Mouse (Mus musculus): ENCODE measurements at regions not wholly inside any gene's neighbourhood (a gene's known extent, or its start where the extent isn't known, plus 50 kb on each side); places are given as distances from the start of the nearest gene placed in this dataset.

GRCm38 (mm10) chr15:72101730-72102129 is 1732.6 kb upstream of the Gm6569 start:
- DNase-seq, result no peak

DNA sequence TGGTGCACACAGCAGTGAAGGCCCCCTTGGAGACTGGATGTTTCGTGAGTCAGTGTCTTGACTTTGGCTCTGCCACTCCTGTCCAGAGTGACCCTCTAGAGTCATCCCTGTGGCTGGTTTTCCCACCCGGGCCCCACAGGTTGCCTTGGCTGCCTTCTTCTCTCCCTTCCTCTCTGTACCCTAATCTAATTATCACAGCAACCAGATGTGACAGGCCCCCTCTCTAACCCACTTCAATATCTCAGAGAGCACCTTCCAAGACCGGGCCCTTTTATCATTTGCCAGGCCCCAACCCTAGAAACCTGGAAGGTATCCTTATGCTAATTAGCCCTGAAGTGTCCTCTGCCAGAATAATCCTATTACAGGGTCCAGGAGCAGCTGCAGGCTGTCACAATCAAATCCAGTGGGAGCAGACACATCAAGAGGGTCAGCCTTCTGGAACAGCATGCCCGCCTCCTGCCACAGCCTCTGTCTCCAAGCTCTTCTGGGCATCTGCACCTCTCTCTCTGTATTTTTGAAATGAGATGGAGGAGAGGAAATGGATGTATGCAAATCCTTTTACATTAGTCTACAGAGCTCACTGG is 1728.4 kb upstream of the Gm6569 start:
- no peak for DNase-seq

DNA sequence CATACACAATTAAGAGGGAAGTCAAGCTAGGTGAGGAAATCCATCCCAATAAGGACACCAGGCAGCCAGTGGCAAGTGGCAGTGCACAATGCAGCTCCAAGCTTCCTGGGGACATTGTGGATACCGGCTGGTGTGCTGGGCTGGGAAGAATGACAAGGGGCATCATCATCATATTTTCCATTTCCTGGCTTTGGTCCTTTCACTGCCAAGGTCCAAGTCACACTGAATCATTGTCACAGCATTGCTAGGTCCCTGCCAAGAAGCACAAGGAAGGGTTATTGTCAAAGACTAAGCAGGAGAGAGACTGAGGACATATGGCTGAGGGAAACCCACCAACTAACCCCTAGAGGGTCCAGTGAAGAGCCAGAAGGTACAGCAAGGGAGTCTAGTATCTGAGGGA is 1723.8 kb upstream of the Gm6569 start:
- DNase-seq, result no peak

DNA sequence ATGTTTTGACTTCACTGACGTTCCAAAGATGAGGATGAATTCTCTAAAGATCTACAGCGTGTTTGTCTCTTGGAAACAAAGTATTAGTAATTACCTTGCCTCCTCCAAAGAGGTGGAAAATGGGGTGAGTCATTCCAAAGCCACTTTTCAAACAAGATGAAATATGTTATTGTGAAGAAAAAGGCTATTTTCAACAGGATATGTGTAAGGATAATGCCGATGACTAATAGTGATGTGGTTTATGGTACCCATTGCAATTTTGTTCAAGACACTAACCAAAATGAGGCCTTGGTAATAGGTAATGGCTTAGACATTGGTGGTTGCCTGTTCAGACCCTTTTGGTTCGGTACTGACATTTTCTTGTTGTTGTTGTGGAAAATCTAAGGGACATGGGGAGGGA is 1717.6 kb upstream of the Gm6569 start:
- no peak for DNase-seq

DNA sequence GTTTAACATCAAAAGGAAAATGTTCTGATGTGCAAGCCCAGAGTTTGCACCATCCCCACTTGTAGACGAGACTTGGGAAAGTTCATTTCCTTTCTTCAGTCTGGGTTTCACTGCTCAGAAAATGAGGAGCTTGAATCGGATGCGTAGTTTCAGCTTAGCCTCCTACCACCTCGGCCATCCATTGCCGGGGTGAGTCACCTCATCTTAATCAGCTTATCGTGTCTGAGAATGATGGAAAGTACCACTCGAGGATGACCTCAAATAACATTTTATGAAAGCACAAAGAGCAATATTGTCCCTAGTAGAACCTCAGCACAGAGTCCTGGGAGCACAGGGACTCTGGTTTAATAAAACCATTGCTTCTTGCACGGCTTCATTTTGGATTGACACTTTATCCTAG is 1700.1 kb upstream of the Gm6569 start:
- no peak for DNase-seq

GRCm38 (mm10) chr15:72135992-72136617 is 1698.3 kb upstream of the Gm6569 start:
- DNase-seq, result no peak

GRCm38 (mm10) chr15:72140122-72140521 is 1694.2 kb upstream of the Gm6569 start:
- no peak for DNase-seq

- DNase-seq, result no peak
Observed at GRCm38 (mm10) chr15:72150581-72150980, 1683.8 kb upstream of the Gm6569 start.

GRCm38 (mm10) chr15:72158505-72158904 is 1675.9 kb upstream of the Gm6569 start:
- DNase-seq, result no peak

- DNase-seq, result no peak
Observed at GRCm38 (mm10) chr15:72200861-72201260, 1633.5 kb upstream of the Gm6569 start.

- DNase-seq, result no peak
Observed at GRCm38 (mm10) chr15:72201791-72202190, 1632.6 kb upstream of the Gm6569 start.

DNA sequence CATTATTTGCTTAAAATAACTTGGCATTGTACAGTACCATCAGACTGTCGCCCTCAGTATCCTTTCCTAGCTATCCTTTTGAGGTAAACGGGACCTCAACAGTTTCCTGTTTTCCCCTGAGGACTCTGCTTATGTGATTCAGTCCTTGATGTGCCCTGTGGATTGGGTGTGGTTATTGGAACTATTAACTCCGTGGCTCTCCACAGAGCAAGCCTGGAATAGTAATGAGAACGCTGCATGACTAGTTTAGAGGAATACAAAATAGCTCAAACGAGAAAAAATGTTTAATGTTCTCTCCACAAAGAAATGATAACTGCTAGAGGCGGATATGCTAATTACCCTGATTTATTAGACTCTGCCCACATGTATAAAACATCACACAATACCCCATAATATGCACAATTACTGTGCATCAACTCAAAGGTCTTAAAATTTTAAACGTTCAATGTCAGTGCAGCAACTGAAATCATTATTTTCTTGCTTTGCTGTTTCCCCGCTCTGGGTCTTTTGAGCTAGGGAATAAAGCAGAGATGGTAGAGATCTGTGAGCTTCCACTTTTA is 1629.0 kb upstream of the Gm6569 start:
- no peak for DNase-seq

- DNase-seq, result peak in 1 of 2 experiments; percentile 37
Observed at GRCm38 (mm10) chr15:72205950-72206349, 1628.4 kb upstream of the Gm6569 start.

DNA sequence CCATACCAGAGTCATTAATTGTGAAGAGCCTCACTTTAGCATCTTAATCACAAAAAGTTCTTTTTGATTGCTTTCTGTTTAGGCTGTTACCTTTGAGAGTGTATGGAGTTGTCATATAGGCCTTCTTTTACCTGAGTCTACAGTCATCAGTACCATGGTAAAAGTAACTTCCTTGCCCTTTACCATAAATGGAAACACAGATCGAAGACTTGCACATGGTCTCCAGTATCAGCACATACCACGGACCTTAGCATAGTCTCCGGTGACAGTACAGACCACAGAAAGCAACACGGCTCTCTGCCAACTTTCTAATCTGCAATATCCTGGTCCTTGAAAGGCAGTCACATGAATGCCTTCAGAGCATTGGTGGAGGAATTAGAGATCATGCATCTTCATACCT is 1626.8 kb upstream of the Gm6569 start:
- DNase-seq, result no peak

DNA sequence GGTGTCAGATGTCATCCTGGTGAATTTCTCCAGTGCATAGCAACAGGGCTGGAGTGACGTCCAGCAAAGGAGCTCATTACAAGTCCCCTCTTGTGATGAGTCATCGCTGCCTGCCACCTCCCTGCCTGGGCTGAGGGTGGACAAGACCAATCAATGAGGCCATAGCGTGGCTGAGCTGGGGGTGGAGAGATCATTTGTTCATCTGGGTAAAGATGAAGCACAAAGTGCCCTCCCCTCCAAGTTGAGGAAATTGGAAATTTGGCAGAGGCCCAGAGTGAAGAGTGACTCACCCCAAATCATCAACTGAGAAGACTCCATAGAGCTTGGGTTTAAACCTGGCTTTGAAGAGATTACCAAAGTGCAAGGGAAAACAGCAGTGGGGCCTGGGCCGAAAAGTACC is 1626.3 kb upstream of the Gm6569 start:
- DNase-seq, result no peak

DNA sequence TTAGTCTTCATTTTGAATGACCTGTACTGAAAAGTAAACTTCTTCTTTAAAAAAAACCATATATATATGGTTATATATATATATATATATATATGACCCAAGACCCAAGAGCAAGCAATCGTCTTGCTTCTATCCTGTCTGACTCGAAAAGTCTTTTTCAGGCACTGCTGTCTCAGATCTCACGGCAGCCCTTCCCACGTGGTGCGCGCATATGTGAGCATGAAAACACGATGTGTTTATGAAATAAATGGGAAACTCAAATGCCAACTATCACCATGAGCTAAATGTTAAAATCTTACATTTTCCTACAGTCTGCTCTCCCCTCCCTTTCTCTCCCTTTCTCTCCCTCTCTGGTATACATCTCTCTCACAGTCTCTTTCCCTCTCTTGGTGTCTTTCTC is 1625.4 kb upstream of the Gm6569 start:
- DNase-seq, result no peak

GRCm38 (mm10) chr15:72217731-72218130 is 1616.6 kb upstream of the Gm6569 start:
- no peak for DNase-seq

DNA sequence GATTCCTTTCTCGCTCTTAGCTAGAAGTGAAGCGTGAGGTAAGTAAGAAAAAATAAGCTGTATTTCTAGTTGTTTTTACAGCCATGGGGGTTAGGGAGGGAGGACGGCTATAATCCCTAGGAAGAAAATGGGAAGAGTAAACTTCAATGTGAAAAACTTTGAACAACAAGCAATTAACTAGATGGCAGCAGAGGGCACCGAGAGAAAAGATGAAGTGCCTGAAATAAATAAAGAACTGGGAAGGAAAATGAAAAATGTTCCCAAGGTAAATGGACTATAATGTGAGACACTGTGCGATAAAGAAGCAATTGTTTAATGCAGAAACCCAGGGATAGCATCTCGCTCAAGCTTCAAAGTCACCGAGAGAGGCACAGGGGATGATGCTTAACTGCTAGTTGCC is 1614.4 kb upstream of the Gm6569 start:
- DNase-seq, result no peak

DNA sequence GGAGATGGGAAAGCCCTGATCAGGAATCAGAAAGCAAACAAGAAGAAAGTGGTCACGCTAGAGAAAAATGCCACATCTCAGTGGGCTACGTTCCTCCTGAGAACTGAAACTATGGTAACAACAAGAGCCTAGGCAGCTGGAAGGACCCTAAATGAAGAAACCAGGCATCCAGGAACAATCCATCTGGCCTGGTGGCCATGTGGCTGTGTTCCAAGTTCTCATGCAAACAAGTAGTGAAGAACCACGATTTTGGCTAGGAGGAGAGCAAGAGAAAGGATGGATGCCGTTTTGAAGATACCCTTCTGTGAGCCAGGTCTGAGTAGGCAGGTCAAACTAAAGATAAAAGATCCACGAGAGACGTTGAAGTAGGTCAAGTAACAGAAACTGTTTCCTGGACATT is 1613.6 kb upstream of the Gm6569 start:
- no peak for DNase-seq

- no peak for DNase-seq
Observed at GRCm38 (mm10) chr15:72232355-72232754, 1602.0 kb upstream of the Gm6569 start.

DNA sequence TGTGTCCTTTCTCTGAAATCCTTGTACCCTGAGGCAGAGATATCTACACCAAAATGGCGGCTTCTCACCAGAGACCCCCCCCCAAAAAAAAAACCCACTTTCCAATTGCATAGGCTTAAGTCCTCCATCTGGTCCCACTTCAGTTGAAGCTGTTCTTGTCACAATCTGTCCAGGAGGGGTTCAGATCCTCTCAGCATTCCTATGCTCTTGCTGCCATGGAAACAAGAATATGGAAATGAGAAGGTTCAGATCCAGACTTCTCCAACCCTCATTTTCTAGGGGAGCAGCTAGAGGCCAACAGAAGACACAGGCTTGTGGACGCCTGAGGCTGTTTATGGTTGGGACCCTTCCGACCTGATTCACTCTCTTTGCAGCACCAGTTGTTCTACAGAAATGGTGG is 1569.7 kb upstream of the Gm6569 start:
- no peak for DNase-seq

DNA sequence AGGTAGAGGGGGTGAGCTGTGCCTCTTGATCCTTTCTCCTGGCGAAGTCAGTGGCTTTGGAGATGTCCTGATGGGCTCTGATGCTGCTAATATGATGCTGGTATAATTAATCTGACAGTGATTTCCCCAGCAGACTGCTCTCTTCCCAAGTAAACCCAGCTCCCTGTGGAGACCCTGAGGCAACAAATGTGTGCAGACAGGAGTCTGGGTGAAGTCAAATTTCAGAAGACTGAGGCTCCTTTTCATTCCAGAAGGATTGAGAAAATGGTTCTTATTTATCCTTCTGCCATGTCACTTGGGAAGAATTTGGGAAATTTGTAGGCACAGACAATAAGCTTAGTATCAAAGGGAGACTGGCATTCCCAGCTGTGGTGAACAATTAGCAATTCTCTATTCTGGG is 1550.5 kb upstream of the Gm6569 start:
- DNase-seq, result no peak

GRCm38 (mm10) chr15:72296648-72297047 is 1537.7 kb upstream of the Gm6569 start:
- no peak for DNase-seq

DNA sequence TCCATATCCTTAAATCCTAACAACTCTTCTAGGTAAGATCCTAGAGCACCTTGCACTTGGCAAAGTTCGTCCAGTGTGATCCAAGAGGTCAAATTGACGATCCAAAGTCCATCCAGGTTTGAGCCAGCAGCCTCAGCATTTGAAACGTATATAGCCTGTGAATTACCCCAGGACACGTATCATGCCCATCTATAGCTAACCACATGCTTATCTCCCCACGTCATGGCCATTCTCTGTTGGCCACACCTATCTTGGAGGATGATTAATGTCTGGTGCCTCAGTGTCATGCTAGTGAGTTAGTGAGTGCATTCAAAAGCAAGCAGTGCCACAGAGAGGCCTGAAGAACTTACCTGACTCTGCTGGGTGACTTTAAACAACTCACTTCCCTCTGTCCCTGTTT is 1521.9 kb upstream of the Gm6569 start:
- DNase-seq, result no peak

DNA sequence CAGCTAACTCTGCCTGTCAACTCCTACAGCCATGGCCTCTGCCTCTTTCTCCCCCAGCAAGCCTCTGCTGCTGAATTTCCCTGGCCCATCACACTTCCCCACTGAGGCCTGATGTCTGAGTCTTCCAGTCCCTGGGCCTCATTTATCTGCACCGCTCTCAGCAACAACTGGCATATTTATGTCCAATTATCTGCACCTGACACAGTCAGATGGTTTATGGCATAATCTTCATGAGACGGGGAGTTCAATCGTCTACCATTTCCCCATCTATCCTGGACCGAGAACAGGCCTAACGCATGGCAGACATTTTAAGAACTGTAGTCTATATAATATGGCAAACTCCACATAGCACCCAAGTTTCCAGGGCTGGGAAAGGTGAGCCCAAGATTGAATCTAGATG is 1512.8 kb upstream of the Gm6569 start:
- DNase-seq, result no peak
